Mouse (Mus musculus) hindbrain, embryonic 16.5 days (tissue): ENCODE measurements around the gene Jph4. TPM values are rescaled to one million over a fixed set of nuclear protein-coding genes. Genes with fewer than 3 reads are reported as not detected.

Experiments used
- ATAC-seq: fragments of 200-750 bp; cut with Nextera tagmentation; 2 replicates; pipeline ENCODE4 v1.8.0; 2017; ENCODE audit warnings: moderate TSS enrichment, moderate library complexity
- H3K27ac ChIP-seq: fragments of 300-500 bp; sonication (generic); 2 replicates; pipeline ENCODE4 v1.5.1; 2014; ENCODE audit warnings: low read depth, mild to moderate bottlenecking, control low read depth, low read length, moderate library complexity
- H3K27me3 ChIP-seq: fragments of 300-500 bp; sonication (generic); replicated peaks from 2 replicates; pipeline ENCODE4 v1.6.1; 2014; ENCODE audit warnings: low read length; ENCODE audit not compliant: control insufficient read depth, insufficient read depth
- H3K36me3 ChIP-seq: fragments of 300-500 bp; sonication (generic); 2 replicates; pipeline ENCODE4 v1.6.1; 2014; ENCODE audit warnings: mild to moderate bottlenecking, low read length, moderate library complexity, mixed read lengths; ENCODE audit not compliant: control insufficient read depth, insufficient read depth
- H3K4me1 ChIP-seq: fragments of 300-500 bp; sonication (generic); 2 replicates; pipeline ENCODE4 v1.6.1; 2014; ENCODE audit warnings: low read depth, low read length; ENCODE audit not compliant: control insufficient read depth, insufficient read depth
- H3K4me2 ChIP-seq: fragments of 300-500 bp; sonication (generic); 2 replicates; pipeline ENCODE4 v1.6.1; 2014; ENCODE audit warnings: mild to moderate bottlenecking, low read length, control low read depth, moderate library complexity
- H3K4me3 ChIP-seq: fragments of 300-500 bp; sonication (generic); 2 replicates; pipeline ENCODE4 v1.5.1; 2014; ENCODE audit warnings: mild to moderate bottlenecking, low read length, control low read depth, moderate library complexity
- H3K9ac ChIP-seq: fragments of 300-500 bp; sonication (generic); 2 replicates; pipeline ENCODE4 v1.6.1; 2014; ENCODE audit warnings: low read depth, mild to moderate bottlenecking, control low read depth, low read length, moderate library complexity
- H3K9me3 ChIP-seq: fragments of 300-500 bp; sonication (generic); 2 replicates; pipeline ENCODE4 v1.6.1; 2014; ENCODE audit warnings: mild to moderate bottlenecking, low read length, moderate library complexity; ENCODE audit not compliant: control insufficient read depth
- WGBS: fragments of 180-500 bp; shearing (Covaris S2); extraction: QIAGEN DNeasy Blood & Tissue Kit; methylation state at CpG from one replicate; pipeline ENCODE4 v1.1.7; 2014; 5-methylcytosine and 5-hydroxymethylcytosine counted together
- polyA plus RNA-seq: library from polyadenylated mRNA; unstranded; fragments of >200 nt; fragmentation: Nextera tagmentation; extraction: Ambion mirVana; gene quantifications from 2 replicates; pipeline ENCODE4 v1.2.1, GENCODE M21; 2015

Jph4 gene
- polyA plus RNA-seq, 1 experiment from 2014 or later: 32.3 TPM

GRCm38 (mm10) chr14:55111720-55112119 is 5.0 kb downstream of the Jph4 start:
- no peak overlapping the region for H3K27ac ChIP-seq
- H3K4me3 ChIP-seq: no peak overlapping the region
- no peaks in the 10 kb centered on the region for H3K9me3 ChIP-seq
- H3K27me3 ChIP-seq: no peaks in the 10 kb centered on the region
- no peak overlapping the region; the same call in 1 of the 2 replicates for H3K4me2 ChIP-seq
- 65% methylated on average over 2 of the region's 2 CpGs for WGBS
- peaks cover 57% of the 10 kb centered on the region for H3K4me1 ChIP-seq
- ATAC-seq: no peak
- H3K36me3 ChIP-seq: peaks cover 6% of the 10 kb centered on the region; the same call in 1 of the 2 replicates
- H3K9ac ChIP-seq: no peak overlapping the region

- H3K4me3 ChIP-seq: no peak overlapping the region
- WGBS: 38% methylated on average over 9 of the region's 9 CpGs
- no peak overlapping the region; the same call in 1 of the 2 replicates for H3K27ac ChIP-seq
- ATAC-seq: no peak
- H3K9me3 ChIP-seq: no peaks in the 10 kb centered on the region
- peaks cover 6% of the 10 kb centered on the region; the same call in 1 of the 2 replicates for H3K36me3 ChIP-seq
- no peak overlapping the region; the same call in 1 of the 2 replicates for H3K4me2 ChIP-seq
- H3K4me1 ChIP-seq: peaks cover 68% of the 10 kb centered on the region
- peak overlapping the region; percentile 11 for H3K9ac ChIP-seq
- no peaks in the 10 kb centered on the region for H3K27me3 ChIP-seq
Measured at GRCm38 (mm10) chr14:55110076-55110475, 6.7 kb downstream of the Jph4 start.

- no peak for ATAC-seq
- no peaks in the 10 kb centered on the region for H3K9me3 ChIP-seq
- H3K4me1 ChIP-seq: peaks cover 69% of the 10 kb centered on the region
- peak overlapping the region; percentile 39; the same call in 1 of the 2 replicates for H3K4me2 ChIP-seq
- WGBS: 10% methylated on average over 21 of the region's 21 CpGs
- H3K9ac ChIP-seq: peak overlapping the region; percentile 52; the same call in 1 of the 2 replicates
- peaks cover 6% of the 10 kb centered on the region; the same call in 1 of the 2 replicates for H3K36me3 ChIP-seq
- no peaks in the 10 kb centered on the region for H3K27me3 ChIP-seq
- no peak overlapping the region for H3K4me3 ChIP-seq
- H3K27ac ChIP-seq: peak overlapping the region; percentile 78
Measured at GRCm38 (mm10) chr14:55109048-55109873, 7.5 kb downstream of the Jph4 start.

DNA sequence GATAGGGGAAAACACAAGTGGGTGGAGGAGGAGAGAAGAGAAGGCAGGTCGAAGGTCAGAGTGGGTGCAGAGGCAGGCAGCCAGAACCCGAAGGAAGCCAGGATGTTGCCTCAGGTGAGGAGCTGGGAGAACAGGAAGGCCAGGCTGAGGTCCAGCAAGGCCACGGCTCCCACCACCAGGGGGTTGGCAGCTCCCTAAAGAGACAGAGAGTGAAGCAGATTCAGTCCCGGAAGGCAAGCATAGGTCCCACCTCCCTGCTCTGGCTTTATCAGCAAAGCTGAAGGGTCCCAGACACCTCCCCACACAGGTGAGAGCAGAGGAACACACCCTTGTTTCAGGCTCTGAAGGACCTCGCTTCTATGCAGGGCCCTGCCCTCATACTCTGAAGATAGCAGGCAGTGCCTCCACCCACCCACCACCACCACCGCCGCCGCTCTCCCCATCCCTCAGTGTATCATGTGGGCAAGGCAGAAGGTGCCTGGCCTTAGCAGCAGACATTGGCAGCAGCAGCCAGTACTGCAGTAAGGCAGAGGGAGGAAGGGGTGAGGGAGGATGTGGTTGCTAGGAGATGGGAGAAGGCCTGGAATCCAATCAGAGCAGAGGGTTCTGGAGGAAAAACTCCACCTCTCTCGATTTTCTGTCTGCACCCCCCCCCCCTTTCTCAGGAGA is 8.4 kb downstream of the Jph4 start:
- peak overlapping the region; percentile 78 for H3K27ac ChIP-seq
- peaks cover 60% of the 10 kb centered on the region for H3K4me1 ChIP-seq
- H3K9me3 ChIP-seq: no peaks in the 10 kb centered on the region
- WGBS: 26% methylated on average over 9 of the region's 9 CpGs
- H3K4me3 ChIP-seq: no peak overlapping the region
- H3K4me2 ChIP-seq: peak overlapping the region; percentile 39
- peaks cover 4% of the 10 kb centered on the region; the same call in 1 of the 2 replicates for H3K36me3 ChIP-seq
- no peaks in the 10 kb centered on the region for H3K27me3 ChIP-seq
- H3K9ac ChIP-seq: peak overlapping the region; percentile 44
- peak; percentile 81 for ATAC-seq

- H3K4me3 ChIP-seq: no peak overlapping the region
- H3K27ac ChIP-seq: no peak overlapping the region
Measured at GRCm38 (mm10) chr14:55106990-55107389, 9.7 kb downstream of the Jph4 start.

DNA sequence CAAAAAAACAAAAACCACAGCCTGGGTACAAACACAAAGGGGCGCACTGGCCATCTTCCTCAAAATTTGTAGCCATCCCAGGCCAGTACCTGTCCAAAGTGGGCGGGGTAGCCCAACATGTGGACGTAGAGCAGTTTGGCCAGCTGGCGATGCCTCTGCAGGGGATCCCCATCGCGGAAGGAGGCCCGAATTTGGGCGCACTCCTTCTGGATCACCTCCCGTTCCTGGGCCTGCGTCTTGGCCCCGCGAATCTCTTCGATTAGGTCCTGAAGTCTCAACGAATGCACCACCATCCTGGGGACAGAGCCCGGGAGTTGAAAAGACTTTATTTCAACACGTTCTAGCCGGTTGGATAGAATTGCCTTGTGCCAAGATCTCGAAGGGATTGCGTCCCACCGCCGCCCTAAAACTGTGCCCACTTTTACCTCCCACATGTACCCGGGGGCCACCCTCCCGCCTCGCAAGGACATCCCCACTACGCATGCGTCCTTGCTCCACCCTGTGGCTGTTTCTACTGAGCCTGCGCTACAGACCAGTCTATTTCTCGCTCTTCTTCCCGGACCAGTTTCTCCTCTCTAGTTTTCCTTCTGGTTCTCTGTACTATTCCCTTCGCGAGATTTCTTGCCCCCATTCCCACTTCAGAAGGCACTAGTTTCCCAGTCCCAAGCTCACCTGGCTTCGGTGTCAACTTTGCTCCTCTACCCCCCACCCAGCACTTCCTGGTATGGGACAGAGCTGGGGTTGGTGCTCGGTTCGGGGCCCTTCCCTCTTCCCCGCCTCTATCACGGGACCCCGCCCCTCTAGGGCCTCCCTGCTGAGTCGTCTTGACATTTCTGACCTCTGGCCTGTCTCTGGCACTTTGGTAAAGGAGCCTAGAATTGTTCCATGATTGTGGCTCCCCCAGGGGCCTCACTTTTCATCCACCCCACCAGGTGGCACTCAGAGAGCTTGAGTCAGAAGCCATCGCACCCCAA is 10.6 kb downstream of the Jph4 start, which contains the start of gene Ap1g2:
Gene Ap1g2, minus strand, starts transcription at position 758 of the 974 bp plus-strand sequence.
- Histone ChIP-seq H3K4me3 (peak within 1 kb of the TSS; percentile 48), H3K9me3 (no peaks in the 10 kb centered on the region), H3K36me3 (0 out of 2 replicates have a peak, but pooled peaks cover 2% of the 10 kb centered on the region), H3K4me2 (peak within 1 kb of the TSS; percentile 99), H3K4me1 (peaks cover 42% of the 10 kb centered on the region), H3K27me3 (no peaks in the 10 kb centered on the region), H3K27ac (peak within 1 kb of the TSS; percentile 60), H3K9ac (peak within 1 kb of the TSS; percentile 76)
- WGBS: under 1% methylated on average over 39 of the region's 39 CpGs
- ATAC-seq: peak; percentile 74

More at GRCm38 (mm10) chr14:55106990-55107389, 9.7 kb downstream of the Jph4 start:
- Histone ChIP-seq H3K27me3 (no peaks in the 10 kb centered on the region), H3K9me3 (no peaks in the 10 kb centered on the region), H3K36me3 (0 out of 2 replicates have a peak, but pooled peaks cover 2% of the 10 kb centered on the region), H3K9ac (no peak overlapping the region), H3K4me1 (peaks cover 50% of the 10 kb centered on the region), H3K4me2 (no peak overlapping the region)
- no peak for ATAC-seq
- 67% methylated on average over 8 of the region's 8 CpGs for WGBS

DNA sequence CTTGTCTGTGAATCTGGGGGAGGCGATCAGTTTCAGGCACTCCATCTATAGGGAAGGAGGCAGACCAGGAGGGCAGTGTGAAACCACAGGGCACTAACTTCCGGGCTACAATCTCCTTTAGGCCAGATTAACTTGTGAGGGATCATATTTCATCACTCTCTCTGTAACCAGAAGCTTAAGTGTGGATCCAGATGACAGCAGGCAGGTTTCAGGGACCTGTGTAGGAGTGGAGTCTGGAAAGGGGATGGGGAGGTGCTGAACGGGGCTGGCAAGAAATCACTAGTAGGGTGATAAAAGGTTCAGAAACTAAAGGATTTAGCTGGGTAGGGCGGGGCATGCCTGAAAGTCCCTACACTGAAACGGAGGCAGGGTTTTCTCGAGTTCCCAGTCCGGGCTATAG is 11.3 kb downstream of the Jph4 start:
- Histone ChIP-seq H3K9me3 (no peaks in the 10 kb centered on the region), H3K9ac (peak overlapping the region; percentile 76), H3K36me3 (0 out of 2 replicates have a peak, but pooled peaks cover 2% of the 10 kb centered on the region), H3K27ac (peak overlapping the region; percentile 40), H3K4me1 (peaks cover 40% of the 10 kb centered on the region), H3K27me3 (no peaks in the 10 kb centered on the region), H3K4me2 (peak overlapping the region; percentile 99), H3K4me3 (peak overlapping the region; percentile 48)
- 4% methylated on average over 7 of the region's 7 CpGs for WGBS
- ATAC-seq: no peak

DNA sequence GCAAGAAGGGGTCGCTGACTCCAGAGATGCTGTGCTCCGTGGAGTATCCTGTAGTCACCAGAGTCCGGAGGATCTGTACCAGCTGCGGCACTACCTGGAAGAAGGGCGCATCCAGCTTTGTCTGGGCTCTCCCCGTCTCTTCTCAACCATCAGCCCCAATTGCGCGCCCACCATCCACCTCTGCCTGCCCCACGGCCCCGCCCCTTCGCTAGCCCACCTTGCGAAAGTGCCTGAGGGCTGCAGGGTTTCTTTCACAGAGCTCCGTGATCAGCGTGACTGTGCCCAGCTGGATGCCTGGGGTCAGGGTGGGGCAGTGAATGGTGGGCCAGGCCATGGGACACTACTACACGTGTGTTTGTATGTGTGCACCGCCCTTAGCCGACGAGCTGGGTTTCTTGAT is 12.4 kb downstream of the Jph4 start:
- Histone ChIP-seq H3K27me3 (no peaks in the 10 kb centered on the region), H3K4me1 (peaks cover 30% of the 10 kb centered on the region), H3K4me2 (no peak overlapping the region), H3K9me3 (no peaks in the 10 kb centered on the region), H3K27ac (no peak overlapping the region), H3K4me3 (no peak overlapping the region), H3K9ac (no peak overlapping the region), H3K36me3 (no peaks in the 10 kb centered on the region)
- no peak for ATAC-seq
- 84% methylated on average over 18 of the region's 18 CpGs for WGBS
